Mouse (Mus musculus): ENCODE results near the gene Ripor3.

The Ripor3 gene

DNA sequence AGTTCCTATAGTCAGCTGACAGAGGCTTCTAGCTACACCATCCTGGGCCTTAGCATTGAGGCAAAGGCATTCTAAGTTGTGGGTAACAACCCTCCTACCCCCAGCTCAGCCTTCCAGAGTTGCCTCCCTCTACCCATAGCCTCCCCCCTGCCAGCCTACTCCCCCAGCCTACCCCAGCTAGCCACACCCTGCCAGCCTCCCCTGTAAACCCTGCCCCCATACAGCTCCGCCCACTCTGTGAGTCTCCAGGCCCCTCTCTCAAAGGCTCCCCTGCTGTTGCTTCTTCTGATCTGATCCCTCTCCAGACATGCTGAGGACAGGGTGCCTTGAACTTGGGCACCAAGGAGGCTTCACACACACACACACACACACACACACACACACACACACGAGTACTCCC lies 21.4 kb upstream of the Ripor3 start:
- DNase-seq (ENCODE audit: low spot score in 2 of 2) = no peak

DNA sequence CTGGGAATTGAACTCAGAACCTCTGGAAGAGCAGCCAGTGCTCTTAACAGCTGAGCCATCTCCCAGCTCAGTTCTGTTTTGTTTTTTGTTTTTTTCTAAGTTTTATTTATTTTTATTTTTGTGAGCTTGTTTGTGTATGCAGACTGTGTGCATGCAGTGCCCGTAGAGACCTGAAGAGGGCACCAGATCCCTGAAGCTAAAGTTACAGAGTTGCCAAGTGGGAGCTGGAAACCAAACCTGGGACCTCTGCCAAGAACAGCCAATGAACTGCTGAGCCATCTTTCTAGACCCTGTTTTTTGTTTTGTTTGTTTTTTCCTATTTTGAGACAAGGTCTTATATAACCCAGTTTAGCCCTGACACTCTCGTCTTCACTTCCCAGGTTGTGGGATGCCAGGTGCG lies 18.0 kb upstream of the Ripor3 start:
- no peak for DNase-seq (ENCODE audit: low spot score in 2 of 2)

DNA sequence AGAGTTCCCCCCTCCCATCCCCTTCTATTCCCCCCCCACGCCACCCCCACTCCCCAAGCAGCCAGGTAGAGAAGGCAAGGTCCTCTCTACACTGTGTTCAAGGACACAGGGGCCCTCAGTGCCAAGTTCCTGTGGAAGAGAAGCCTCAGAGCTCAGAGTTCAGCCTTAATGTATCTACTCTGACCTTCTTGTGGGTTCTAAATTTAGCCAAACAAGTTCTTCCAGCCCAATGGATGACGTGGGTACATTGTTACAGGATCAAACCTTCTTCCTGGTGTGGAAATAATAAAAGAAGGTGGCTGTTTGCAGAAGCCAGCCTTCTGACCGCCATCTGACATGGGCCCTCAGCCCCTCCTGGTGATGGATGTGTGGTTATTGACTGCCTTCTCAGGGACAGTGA lies 16.0 kb upstream of the Ripor3 start:
- DNase-seq (ENCODE audit: low spot score in 2 of 2) = no peak

DNA sequence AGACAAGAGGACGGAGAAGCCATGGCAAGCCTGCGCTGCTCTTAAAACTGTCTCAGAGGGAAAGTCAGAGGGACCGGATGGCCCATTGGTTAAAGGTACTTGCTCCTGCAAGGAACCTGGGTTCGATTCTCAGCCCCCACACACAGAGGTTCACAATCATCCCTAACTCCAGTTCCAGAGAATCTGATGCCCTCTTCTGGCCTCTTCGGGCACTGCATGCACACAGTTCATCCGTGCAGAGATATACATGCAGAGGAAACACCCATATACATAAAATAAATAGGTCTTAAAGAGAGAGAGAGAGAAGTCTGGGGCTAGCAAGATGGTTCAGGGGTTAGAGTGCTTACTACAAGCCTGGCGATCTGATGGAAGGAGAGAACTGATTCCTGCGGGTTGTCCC lies 15.5 kb upstream of the Ripor3 start:
- no peak for DNase-seq (ENCODE audit: low spot score in 2 of 2)

DNA sequence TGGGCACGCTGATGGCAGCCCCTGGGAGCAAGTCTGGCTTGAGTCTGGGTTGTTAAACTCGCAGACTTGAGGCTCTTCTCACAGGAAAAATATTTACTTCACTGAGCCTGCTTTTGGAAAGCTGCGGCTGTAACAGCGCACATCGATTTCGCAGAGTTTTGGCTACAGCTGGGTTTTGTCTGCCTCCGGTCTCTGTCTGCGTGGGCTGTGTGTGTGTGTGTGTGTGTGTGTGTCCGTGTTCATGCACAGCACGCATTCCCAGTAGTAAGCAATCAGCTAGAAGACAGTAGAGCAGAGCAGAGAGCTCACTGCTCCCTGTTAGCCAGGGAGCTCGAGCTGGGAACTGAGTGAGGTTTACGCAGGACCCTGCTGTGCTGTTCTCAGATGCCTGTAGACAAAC lies 14.8 kb upstream of the Ripor3 start:
- no peak for DNase-seq (ENCODE audit: low spot score in 2 of 2)

DNA sequence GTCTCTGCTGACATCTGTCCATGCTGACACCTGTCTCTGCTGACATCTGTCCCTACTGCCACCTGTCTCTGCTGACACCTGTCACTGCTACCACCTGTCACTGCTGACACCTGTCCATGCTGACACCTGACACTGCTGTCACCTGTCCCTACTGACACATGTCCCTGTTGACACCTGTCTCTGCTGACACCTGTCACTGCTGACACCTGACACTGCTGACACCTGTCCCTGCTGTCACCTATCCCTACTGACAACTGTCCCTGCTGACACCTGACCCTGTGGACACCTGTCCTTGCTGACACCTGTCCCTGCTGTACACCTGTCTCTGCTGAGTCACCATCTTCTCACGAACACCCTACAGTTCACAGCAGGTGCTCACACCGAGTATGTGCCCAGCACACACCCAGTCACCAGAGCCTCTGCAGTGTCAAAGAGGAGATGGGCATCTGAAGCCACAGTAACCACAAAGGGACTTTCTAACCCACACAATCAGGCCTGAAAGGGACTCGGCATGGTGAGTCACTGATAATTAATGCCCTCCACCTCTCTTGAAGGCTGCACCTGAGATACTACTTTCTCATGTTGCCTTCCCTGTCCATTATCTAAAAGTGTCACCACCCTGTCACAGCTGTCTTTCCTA lies 13.5 kb upstream of the Ripor3 start:
- DNase-seq (ENCODE audit: low spot score in 2 of 2) = no peak

DNA sequence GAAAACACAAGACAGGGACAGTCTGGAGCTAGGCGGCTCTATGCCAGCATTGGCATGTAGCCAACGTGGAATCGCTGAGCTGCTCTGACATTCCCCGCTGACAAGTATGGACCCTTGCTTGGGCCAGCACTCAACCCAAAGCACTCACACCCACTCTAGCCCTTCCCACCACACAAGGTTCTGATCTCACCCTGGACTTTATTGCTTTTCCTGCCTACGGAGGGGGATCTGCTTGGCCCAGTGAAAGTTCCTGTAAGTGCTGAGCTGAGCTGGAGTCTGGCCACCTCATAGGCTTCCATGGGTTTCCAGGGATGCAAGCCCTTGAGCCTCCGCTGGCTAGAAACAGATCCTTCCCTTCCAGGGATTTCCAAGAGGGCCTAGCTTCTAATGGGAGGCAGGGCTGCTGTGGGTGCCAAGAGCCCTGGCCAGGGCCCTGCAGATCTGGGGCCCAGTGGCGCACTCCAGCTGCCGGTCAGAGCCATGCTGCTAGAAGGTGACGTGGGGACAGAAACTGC lies 8.8 kb upstream of the Ripor3 start:
- DNase-seq (ENCODE audit: low spot score in 2 of 2) = no peak

DNA sequence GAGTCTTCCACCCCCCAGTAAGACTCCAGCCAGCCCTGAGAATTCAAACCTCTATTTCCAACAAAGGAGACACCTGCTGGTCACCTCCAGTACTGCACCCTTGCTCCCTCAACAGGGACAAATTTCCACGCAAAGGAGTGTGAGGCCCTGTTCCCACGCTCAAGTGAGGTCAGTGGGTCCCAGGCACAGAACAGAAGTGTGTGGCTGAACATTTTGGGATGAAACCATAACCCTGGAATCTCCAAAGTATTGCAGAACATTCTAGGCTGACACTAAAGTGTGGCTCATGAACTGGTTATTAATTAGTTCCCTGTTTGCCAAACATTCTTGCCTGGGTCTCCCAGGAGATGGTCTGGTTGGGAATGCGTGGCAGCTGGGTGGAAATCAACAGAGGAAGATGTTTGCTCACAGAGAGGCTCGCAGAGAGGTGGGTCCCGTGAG lies 6.6 kb upstream of the Ripor3 start:
- DNase-seq (ENCODE audit: low spot score in 2 of 2) = peak; percentile 60 to 88

DNA sequence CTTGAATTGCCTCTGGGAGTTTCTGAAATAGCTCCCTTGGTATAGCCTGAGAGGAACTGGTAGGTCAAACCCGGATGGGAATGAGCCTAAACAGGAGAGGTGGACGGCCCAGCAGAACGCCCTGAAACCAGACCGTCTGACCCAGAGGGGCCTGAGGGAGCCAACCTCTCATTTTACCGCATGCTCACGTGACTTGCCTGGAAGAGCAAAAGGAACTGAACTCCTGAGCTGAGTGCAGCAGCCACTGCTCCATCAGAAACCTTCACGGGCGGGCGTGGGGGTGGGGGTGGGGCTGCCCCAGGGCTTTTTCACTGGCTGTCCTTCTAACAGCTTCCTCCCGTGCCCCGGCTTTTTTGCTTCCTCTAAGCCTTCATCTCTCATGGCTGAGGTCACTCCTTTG lies 475 bp upstream of the Ripor3 start:
- no peak for DNase-seq (ENCODE audit: low spot score in 2 of 2)

DNA sequence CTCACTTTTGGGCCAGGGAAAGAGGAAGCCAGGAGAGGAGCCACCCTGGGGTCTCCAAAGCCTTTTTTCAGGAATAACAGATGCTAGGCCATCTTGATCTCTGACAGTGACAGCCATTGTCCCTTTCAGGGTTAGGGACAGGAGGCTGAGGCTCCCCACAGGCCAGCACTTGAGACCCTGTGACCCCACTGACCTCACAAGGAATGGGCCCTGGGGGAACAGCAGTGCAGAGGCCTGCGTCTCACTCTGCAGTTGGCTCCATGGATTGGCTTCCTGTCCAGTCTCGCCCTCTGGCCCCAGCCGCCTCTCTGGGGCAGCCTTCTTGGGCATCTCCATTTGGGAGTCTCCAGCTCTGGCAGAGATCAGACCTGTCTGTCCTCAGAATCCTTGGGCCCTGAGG lies 2.3 kb downstream of the Ripor3 start:
- DNase-seq (ENCODE audit: low spot score in 2 of 2) = no peak

DNA sequence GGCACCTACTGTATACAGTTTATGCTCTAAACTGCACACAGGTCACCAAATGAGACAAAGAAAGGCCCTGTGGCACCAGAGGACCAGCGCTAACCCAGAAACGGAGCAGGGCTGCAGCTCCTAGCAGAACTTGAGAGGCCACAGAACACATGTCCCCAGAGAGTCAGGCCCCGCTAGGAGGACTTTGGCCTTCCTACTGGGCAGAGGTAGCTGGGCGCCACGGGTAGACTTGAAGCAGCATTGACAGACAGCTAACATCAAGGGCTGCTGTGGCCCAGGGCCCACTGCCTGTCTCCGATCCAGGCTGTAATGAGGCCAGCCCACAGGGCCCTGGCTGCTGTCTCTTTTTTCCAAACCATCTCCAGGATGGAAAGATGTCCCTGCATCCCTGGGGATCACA lies 3.9 kb downstream of the Ripor3 start:
- no peak for DNase-seq (ENCODE audit: low spot score in 2 of 2)

DNA sequence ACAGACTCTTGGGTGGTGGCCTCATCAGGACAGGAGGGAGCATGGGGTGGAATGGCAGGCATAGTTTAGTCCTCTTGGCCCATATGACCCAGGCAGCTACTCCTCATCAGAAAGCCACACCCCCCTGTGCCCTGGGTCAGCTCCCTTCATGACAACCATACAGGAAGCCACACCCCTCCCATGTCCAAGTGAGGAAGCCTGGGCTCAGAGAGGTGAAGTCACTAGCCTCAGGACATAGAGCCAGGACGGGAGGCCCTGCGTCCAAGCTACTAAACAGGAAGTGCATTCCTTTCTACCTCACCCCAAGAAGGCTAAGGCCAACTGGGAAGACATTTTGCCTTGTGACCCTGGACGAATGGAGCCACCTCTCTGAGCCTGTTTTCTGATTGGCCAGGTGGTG lies 4.8 kb downstream of the Ripor3 start:
- no peak for DNase-seq (ENCODE audit: low spot score in 2 of 2)

DNA sequence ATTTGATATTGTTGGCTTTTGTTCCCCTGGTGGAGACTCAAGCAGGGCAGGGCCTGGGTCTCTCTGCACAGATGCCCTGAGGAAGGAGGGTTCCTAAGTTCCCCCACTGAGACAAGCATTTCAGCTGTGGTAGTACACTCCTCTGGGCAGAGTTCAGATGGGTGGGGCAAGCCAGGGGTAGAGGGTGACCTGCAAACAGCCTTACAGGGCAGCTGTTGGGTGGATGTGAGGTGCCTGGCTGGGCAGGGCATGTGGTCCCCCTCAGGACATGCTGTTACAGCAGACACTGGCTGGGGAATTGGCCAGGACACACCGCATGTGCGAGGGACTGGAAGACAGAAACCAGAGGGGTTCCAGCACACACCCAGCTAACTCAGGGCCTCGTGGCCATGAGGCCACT lies 5.4 kb downstream of the Ripor3 start:
- no peak for DNase-seq (ENCODE audit: low spot score in 2 of 2)

DNA sequence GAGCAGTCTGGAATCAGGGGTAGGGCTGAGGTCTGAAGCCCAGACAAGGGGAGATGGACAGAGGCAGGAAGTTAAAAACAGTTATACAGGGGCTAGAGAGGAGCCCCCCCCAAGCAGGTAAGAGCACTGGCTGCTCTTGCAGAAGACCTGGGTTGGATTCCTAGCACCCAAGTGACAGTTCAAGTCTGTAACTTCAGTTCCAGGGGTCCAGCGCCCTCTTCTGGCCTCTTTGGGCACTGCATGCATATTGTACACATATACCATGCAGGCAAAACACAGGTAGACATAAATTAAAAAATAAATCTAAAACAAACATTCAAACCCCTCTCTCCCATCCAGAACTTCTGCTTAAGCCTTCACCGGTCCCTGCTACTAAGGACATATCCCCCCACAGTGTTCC lies 6.0 kb downstream of the Ripor3 start:
- no peak for DNase-seq (ENCODE audit: low spot score in 2 of 2)

DNA sequence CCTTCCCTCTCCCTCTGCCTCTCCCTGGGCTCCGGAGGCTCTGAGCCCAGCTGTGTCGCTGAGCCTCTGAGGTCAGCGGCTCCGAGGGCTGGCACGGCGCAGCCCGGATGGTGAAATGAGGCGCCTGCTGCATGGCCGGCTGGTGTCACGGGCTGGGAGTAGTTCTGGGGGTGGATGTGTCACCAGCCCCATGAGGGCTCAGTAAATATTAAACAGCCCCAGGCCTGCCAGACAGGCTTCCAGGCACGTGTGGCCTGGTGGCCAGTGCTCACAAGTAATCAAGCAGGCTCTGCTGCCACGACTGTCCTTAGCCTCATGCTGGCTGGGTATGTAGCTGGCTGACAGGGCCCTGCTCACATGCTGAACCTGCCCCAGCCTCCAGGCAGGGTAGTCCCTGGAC lies 7.0 kb downstream of the Ripor3 start:
- DNase-seq (ENCODE audit: low spot score in 2 of 2) = no peak

DNA sequence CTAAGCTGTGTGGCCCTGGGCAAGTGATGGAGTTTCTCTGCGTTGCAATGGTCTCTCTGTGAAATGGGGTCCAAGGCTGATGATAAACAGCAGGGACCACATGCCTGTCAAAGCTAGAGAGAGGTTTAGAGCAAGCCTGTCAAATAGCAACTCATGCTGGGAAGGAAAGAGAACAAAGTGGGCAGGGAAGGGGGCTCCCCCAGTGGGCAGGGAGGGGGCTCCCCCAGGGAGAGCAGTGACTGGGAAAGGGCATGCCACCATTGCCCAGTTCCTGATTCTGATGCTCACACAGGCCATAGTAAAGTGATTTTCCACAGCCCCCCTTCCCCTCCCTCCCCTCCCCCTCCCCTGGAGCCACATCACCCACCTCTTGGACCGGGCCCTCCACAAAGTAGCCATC lies 7.5 kb downstream of the Ripor3 start:
- no peak for DNase-seq (ENCODE audit: low spot score in 2 of 2)

DNA sequence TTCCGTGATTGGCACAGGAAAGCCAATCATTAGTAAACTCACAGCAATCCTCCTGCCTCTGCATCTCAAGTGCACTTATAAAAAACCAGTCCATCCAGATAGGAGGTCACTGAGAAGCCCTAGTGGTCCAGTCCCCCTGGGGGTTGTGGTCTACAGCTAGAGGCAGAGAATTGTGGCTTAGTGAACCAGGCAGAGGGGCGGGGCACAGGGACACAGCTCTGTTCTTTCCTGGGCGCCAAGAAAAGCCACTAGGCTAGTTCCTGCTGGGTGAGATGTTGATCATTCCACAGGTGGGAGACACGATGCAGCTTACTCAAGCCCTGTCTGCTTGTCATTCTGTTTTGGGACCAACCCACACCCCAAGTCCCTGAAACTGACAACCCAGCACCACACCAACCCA lies 8.2 kb downstream of the Ripor3 start:
- DNase-seq (ENCODE audit: low spot score in 2 of 2) = no peak

DNA sequence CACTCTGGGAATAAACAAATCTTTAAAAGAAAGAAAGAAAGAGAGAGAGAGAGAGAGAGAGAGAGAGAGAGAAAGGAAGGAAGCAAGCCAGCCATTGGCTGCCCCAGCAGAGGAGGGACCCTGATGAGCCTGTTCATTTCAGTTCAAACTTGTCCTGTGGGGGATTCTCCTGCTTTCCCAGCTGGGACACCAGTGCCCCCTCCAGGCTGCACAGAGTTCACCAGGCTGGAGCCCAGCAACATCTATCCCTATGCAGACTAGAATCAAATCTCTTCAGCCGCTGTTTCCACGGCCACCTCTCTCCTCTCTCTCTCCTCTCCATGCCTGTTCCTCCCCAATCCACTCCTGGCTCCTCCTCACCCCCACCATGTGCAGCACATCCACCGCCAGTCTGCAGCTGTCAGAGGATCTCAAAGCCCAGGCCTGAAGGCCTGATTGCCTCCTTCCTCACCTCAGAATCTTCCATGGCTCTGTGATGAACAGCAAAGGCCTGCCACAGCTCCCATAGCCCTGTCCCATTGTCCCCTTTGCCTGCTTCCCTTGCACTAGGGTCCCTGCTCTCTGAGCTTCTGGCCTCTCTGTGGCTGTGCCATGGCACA lies 11.2 kb downstream of the Ripor3 start:
- DNase-seq (ENCODE audit: low spot score in 2 of 2) = no peak

DNA sequence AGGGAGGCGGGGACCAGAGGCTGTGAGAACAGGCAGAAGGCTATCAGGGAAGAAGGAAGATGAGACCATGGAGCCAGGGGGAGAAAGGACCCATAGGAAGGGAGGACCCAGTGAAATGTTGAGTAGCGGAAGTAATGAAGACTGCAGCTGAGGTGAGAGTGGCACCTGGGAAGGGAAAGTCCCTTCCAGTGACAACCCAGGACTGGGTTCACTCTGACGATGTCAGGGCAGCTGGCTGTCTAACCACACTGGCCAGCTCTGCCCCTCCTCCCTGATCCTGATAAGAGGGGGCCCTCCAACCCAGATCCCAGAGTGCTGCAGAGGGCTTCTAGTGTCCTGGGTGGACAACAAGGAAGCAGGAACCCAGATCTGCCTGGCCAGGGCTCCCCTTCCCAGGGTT lies 12.9 kb downstream of the Ripor3 start:
- DNase-seq (ENCODE audit: low spot score in 2 of 2) = no peak

DNA sequence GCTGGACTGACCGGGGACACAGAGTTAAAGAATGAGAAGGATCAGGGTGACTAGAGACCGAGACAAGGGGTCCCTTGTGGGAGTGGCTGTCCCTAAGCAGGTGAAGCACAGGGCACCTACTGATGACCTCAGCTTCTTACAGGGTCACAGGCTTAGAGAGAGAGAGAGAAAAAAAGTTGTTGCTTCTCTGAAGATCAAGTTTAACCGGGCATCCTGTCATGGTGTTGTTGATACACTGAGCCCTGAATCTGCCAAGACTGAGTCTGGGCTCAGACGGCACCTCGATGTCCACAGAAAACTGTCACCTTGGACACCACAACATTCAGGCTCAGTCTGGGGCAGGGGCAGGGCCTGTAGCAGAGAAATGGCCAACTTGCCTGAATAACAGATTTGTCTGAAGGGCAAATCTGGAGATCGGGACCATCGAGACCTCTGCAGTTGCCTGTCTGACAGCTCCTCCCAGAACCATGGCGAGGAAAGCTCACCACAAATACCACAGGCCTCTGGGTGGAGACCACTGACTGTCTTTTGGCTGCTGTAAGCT lies 13.7 kb downstream of the Ripor3 start:
- DNase-seq (ENCODE audit: low spot score in 2 of 2) = no peak

DNA sequence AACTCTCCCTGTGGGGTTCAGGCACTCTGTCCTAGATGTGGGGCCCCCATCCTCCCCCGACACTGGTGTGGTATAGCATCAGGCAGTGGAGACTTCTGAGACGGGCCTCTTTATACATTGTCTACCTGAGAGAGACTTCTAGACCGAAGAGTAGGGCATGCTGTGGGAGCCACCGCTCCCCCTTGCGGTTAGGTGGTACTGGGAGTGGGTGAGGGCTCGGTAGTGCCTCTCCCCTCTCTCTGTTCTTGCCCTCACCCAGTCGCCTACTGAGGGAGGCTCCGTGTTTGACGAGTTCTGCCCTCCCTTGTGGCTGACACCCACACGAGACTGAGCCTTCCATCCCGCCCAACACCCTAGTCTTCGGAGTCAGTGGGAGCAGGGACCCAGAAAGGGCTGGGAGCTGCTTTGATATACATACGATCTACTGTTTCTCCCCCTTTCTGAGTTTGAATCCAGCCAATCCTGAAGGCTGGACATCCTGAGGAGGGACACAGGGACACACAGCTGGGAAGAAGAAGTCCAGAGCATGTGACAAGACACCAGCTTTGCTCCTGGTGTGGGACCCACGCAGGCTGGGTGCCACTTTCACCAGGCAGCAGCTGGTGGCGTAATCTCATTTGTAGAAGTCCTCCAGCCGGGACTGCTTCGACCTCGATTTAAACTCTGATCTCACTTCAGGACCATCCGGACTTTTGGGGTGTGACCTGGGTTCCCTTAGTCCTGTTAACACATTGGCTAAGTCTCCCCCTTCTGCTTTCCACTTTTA lies 14.4 kb downstream of the Ripor3 start:
- DNase-seq (ENCODE audit: low spot score in 2 of 2) = no peak

DNA sequence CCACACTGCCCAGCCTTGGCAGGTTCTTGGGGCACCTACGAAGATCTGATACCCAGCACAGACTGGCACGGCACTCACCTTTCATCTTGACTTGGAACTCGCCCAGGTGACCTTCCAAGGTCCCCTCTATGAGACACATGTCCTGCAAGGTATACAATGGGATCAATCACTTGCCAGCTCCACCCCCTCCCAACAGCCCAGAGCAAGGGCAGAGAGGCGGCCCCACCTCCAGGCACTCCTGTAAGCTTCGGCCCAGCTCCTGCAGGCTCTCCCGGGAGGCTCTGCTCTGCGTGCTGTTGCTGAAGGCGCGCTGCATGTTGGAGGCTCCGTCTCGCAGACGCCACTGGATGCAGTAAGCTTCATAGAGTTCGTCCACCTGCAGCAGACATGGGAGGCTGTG lies 17.2 kb downstream of the Ripor3 start:
- no peak for DNase-seq (ENCODE audit: low spot score in 2 of 2)

DNA sequence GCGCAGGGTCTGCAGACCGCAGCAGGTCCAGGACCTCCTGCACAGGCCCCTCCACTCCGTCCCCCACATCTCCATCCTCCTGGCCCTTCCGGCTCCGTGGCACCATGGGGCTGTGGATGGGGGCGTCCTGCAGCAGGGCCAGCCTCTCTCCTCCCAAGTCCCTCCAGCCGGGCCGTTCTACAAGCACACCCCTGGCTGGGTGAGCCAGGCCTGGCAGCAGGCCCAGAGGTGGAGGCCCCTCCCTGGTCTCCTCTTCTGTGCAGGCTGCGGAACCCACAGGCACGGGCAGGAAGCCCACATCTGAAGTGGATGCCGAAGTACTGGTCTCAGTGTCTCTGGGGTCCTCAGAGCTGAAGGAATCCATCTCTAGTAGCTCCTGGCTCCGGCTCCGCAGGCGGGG lies 21.1 kb downstream of the Ripor3 start:
- DNase-seq (ENCODE audit: low spot score in 2 of 2) = no peak
